8 mouse cellular contexts compared by ENCODE assay signal in the genomic region with DNA sequence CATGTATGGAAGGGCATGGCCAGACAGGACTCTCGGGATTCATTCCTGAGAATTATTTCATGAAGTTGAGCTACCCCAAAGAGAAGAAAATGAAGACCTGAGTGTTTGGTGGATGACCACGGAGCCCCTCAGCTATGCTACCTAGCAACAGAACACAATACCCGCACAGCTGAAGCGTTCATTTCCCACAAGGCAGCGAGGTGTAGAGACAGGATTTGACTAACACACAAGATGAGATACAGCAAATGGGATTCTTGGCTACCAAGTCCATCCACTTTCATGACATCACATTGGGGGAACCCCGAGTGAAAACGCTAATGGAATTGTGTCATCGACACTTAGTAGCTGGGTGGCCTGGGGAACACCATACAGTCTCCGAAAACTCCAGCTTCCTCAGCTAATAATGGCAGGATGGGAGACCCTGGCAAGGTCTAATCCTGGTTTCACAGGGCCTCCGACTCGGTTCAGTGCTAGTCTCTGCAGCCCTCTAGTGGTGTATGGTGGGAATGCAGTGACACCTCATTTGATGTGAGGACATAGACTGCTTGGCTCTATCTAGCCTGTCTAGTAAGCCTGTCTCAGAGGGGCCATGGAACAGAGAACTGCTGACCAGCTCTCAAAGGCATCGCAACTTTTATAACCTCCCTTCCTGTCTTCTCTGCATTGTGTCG. TPM values are rescaled to one million over a fixed set of nuclear protein-coding genes. Genes with fewer than 3 reads are reported as not detected.
DNase-seq lines count a peak whose midpoint lies in the region; ATAC-seq lines count a peak whose summit lies in the region.

No protein-coding gene starts in this region.

- no peaks in the 10 kb centered on the region for H3K36me3 ChIP-seq in hindbrain, embryonic 16.5 days (ENCODE audit: control insufficient read depth, insufficient read depth, low read length)

- H3K9me3 ChIP-seq in hindbrain, embryonic 16.5 days (ENCODE audit: control insufficient read depth, low read length), result no peaks in the 10 kb centered on the region

- no peak overlapping the region for H3K27ac ChIP-seq in hindbrain, embryonic 16.5 days (ENCODE audit: low read depth, low read length)

- H3K4me2 ChIP-seq in hindbrain, embryonic 16.5 days (ENCODE audit: low read length), result 0 out of 2 replicates have a peak overlapping the region, but pooled peaks have one; percentile 24

- H3K4me3 ChIP-seq in hindbrain, embryonic 16.5 days (ENCODE audit: low read length), result no peak overlapping the region

- H3K27me3 ChIP-seq in hindbrain, embryonic 16.5 days (replicated peaks; ENCODE audit: control insufficient read depth, insufficient read depth, low read length), result no peaks in the 10 kb centered on the region

- no peak overlapping the region for H3K9ac ChIP-seq in hindbrain, embryonic 16.5 days (ENCODE audit: low read depth, low read length)

- WGBS in hindbrain, embryonic 16.5 days, result 19% methylated on average over 13 of the region's 13 CpGs

- H3K4me1 ChIP-seq in hindbrain, embryonic 16.5 days (ENCODE audit: control insufficient read depth, insufficient read depth, low read depth, low read length), result peaks cover 4% of the 10 kb centered on the region

- peak; percentile 91 for ATAC-seq in hindbrain, embryonic 16.5 days

- DNase-seq in T-cell, adult 2 months (ENCODE audit: low spot score), result peak; percentile 64
- DNase-seq in cerebellum, postnatal 14 days, result peak; percentile 98 to 99
- DNase-seq in frontal cortex, postnatal 25 days (ENCODE audit: low spot score in 2 of 2), result peak; percentile 92 to 97
- peak; percentile 82 to 91 for DNase-seq in layer of hippocampus, postnatal 36 days
- DNase-seq in lung, postnatal 36 days, result peak; percentile 94
- DNase-seq in retina, postnatal 7 days (ENCODE audit: low read depth, low spot score), result peak; percentile 86
- DNase-seq in thymus, postnatal 4 days, result peak; percentile 91

RNA-seq across cellular contexts. Expression of a gene that starts 40.9 kb away (rescaled TPM):
- polyA plus RNA-seq in hindbrain, embryonic 16.5 days (2015; fragmentation: Nextera tagmentation; extraction: Ambion mirVana), result 57.4 and 68.0 TPM in 2 replicates
- 10 to 100 TPM; 59.1 to 63.3 TPM for total RNA-seq in layer of hippocampus, postnatal 36 days (2021)
